Mouse (Mus musculus): ENCODE measurements around the gene Plcb4.
"Not testable (repeated sequence)": the region's sequence is repeated elsewhere in the genome, so short reads cannot be mapped to it uniquely, and the experiment has no call there.

Gene Plcb4

GRCm38 (mm10) chr2:135717232-135718134 is 58.7 kb downstream of the Plcb4 start:
- peak in 1 of 2 experiments; percentile 23 for DNase-seq (ENCODE audit: low spot score in 2 of 2)

DNA sequence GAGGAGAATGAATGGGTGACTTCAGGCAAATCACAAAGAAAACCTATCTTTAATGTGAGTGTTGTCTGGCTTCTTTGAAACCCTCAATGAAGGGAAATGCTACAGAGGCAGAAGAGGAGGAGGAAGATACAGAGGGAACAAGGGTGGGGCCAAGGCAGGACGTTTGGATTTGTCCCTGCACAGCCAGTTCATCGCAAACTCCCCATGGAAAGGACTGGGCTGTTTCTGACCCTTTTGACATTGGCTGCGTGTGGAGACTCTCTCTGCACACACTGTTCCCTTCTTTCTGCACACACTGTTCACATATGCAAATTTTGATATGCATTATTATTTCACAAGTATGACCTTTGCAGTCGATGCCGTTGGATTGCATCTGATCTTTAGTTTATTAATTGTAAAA is 63.3 kb downstream of the Plcb4 start:
- no peak for DNase-seq (ENCODE audit: low spot score in 2 of 2)

DNA sequence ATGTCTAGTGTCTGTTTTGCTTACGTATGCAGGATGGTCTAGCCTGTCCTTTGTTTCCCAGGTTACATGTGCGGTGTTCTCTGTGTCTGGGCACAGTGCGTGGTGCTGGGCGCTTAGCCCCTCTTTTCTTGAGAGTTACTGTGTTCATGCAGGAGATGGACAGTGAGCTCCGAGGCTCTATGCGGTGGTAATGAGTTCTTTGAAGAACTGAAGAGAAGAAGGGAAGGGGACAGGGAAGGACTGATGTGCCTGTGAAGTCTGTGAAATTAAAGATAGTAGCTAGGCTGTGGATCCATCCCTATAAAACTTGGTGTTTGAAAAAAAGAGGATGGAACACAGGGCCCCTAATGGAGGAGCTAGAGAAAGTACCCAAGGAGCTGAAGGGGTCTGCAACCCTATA is 64.6 kb downstream of the Plcb4 start:
- DNase-seq (ENCODE audit: low spot score in 2 of 2): no peak

DNA sequence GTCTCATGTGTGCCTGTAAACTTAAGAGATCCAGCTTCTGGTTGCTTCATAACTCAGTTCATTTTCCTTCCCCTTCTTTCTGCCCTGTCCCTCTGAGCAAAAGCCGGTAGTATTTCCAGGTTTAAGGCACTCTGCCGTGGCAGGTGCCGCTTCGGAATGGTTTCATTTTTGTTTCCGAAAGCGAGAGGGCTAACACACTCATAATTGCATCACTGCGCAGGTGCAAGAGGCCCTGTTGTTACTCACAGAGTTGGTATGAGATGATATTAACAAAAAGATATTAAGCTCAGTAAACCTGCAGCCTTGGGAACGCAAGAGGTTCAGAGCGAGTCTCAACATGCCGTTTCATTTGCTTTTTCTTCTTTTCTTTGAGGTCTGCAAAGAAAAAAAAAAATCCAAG is 65.7 kb downstream of the Plcb4 start:
- DNase-seq (ENCODE audit: low spot score in 2 of 2): no peak

GRCm38 (mm10) chr2:135725362-135725761 is 66.6 kb downstream of the Plcb4 start:
- DNase-seq (ENCODE audit: low spot score in 2 of 2): no peak

GRCm38 (mm10) chr2:135727088-135727487 is 68.3 kb downstream of the Plcb4 start:
- DNase-seq (ENCODE audit: low spot score in 2 of 2): no peak

- no peak for DNase-seq (ENCODE audit: low spot score in 2 of 2)
These were observed 69.1 kb downstream of the Plcb4 start for GRCm38 (mm10) chr2:135727925-135728324.

GRCm38 (mm10) chr2:135731591-135731990 is 72.8 kb downstream of the Plcb4 start:
- DNase-seq (ENCODE audit: low spot score in 2 of 2): no peak

DNA sequence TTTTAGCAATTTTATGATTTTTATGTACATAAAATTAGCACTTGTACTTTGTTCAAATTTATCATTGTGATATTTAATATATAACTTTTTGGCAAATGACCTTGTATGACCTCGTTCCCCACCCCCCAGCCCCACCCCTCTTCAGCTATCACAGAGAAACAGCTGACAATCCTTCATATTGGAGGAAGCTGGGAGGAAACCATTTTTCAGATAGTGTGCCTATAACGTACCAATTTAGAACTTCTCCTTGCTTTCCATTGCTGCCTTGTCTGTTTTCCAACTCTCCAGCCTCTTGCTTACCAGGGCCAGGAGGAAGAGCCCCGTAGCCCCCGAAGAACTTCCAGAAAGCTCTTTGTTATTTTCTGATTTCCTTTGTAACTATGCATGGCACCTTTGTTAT is 73.8 kb downstream of the Plcb4 start:
- no peak for DNase-seq (ENCODE audit: low spot score in 2 of 2)

DNA sequence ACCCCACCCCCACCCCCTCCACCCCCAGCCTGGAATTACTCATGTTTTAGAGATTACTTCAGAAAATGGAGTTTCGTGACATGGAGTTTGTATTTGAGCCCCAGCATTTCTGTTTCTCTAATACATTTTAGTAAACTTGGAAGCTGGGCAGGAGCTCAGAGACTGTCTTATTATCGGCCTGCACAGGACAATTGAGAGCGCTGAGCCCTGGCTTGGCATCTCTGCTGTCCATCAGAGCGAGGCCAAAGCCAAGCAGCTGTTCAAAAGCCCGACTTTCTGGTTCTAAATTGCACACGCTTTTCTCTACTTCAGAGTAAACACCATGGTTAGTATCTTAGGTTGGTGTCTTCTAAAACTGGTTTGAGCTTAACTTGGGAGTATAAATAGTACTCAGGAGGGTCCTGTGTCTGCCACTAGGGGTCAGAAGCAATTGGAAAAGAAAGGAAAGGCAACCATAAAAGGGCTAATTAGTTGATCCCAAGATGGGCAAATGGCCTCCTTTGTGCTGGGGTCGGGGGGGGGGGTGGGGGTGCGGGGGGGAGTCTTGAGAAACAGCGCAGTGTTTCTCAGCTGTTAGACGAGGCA is 75.2 kb downstream of the Plcb4 start:
- DNase-seq (ENCODE audit: low spot score in 2 of 2): no peak

- no peak for DNase-seq (ENCODE audit: low spot score in 2 of 2)
These were observed 78.7 kb downstream of the Plcb4 start for GRCm38 (mm10) chr2:135737506-135737905.

DNA sequence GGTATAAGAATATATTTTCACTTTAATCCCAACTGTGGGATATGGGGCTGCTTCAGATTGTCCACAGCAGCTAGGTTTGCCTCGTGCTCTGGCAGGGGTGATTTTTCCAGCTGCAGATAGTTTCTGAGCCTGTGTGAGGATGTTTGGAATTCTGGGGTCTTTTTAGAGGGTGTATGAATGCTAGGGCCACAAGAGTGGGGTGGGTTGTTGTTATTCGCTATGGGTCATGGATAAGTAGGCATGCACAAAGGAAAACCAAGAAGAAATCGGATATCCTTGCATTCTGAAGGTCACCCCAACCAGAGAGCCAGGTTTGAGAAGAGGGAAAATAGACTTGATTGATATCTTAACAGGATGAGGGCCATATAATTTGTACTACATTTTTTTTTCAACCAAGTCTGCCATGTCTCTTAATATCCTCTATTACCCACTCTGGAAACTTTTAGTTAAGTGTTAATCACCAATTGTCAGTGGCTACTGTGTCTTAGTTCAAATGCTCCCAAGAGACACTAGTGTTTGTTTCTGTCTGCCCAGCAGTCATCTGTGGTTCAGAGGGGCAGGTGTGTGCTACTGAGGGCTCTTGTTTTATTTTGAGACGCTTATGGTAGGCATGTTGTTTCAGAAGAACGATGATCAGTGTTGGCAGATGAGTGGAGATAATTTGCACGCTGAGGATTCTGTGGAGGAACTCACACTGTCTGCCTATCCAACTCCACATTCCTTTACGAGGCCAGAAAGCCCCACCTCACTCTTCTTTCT is 79.4 kb downstream of the Plcb4 start:
- DNase-seq (ENCODE audit: low spot score in 2 of 2): not testable (repeated sequence)

DNA sequence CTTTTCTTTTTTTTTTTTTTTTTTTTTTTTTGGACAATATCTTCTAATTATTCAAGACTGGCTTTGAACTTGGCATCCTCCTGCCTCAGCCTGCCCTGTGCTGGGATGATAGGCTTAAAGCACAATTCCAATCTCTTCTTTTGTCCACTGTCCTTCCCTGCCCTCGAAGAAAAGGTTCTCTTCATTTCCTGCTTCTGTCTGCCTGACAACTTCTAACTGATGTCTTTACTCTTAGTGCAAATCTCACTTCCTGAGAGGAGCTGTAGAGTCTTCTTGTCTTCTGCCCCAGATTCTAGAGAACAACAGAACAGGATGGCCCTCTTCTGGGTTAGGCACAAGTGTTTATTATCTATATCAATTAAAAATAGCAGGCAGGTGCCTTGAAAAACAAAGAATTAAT is 80.1 kb downstream of the Plcb4 start:
- no peak for DNase-seq (ENCODE audit: low spot score in 2 of 2)

DNA sequence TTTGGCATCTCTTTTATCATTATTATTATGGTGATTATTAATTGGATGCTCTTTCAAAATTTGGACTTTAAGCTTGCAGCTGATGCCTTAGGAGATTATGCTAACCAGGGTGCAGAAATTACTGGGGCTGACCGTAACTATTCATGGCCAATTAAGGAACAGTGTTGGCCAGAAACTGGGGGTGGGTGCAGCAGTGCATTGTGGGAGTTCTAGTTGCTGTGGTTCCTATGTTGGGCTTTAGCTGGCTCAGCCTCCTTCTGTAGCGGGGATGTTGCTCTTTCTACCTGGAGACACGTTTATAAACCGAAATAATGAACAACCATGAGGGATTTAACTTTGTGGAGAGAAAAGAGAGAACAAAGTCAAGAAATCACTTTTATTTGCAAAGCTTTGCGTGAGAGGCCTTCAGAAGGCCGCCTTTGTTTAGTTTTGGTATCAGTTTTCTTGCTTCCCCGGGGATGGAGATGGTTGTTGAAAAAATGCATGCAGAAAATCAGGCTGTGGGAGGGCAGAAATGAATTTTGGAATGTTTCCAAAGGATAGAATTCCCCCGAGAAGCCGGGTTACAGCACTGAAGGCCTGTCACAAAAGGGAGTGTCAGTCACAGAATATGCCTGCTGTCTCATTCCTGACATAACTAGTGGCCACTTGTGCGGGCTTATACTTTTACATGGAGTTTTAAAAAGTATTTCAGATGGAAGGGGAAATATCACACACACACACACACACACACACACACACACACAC is 84.3 kb downstream of the Plcb4 start:
- no peak for DNase-seq (ENCODE audit: low spot score in 2 of 2)

- DNase-seq (ENCODE audit: low spot score in 2 of 2): no peak
These were observed 85.9 kb downstream of the Plcb4 start for GRCm38 (mm10) chr2:135744711-135745110.

DNA sequence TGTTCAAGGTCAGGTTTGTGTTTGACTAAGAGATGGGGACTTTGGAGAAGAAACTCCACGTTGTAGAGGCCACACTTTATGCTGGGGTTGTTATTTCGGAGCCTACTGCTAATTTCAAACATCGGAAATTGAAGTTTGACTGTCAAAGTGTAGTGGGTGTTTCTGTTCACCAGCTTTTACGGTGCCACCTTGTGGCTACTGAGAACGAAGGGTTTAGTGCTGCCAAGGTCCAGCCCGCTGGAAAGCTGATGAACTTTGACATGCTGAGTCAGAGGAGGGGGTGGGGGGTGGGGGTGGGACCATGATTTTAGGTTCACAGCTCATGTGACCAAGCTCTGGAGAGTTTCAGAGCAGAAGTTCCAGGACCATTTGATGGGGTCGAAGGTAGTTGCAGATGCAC is 86.3 kb downstream of the Plcb4 start:
- no peak for DNase-seq (ENCODE audit: low spot score in 2 of 2)

DNA sequence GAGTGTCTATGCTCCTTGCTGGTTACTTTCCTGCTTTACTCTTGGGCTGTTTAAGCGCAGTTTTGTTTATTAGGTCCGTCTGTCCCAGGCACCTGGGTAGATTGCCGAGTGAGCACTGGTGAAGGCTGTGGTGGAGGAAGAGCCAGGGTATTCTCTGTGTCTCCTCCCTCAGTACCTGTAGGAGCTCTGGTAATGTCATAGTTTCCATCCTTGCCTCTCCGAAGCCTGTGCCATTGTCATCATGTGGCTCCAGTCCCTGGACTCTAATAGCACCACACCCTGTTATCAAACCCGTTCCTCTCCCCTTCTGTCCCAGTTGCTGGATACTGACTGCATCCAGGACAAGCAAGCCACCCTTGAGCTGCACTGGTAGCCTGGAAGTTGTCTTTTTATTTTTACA is 89.6 kb downstream of the Plcb4 start:
- no peak for DNase-seq (ENCODE audit: low spot score in 2 of 2)

DNA sequence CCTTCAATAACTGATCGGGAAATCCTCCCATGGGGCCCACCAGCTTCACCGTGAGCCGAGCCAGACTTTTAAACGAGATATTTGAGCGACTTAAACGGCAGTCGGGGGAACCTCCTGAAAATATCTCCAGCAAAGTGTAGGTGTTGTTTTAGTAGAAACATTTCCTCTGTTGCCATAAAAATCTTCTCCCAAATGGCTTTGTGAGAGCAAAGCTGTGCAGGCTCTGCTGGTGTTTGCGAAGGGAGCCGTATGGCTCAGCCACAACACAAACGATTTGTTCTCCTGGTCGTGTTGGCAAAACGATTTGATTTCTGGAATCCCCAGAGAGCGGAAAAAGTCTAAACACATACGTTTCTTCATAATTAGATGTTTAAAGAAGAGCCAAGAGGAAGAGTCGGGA is 90.8 kb downstream of the Plcb4 start:
- peak in 1 of 2 experiments; percentile 37 for DNase-seq (ENCODE audit: low spot score in 2 of 2)

DNA sequence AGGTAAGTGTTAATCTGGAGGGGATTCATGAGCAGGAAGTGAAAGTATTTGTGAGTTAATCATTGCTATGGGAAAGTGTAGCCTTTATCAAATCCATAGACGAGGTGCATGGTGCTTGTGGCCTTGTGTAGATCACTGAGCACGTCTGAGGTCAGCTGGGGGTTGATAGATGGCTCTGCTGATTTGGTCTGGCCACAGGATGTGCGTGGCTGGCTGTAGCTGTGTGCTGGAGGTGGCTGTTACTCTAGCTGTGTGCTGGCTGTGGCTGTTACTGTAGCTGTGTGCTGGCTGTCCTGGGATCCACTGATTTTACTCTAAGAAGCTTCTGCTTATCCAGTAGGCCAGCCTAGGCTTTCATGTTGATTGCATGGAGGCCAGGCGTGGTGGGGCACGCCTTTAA is 91.9 kb downstream of the Plcb4 start:
- no peak for DNase-seq (ENCODE audit: low spot score in 2 of 2)

- no peak for DNase-seq (ENCODE audit: low spot score in 2 of 2)
These were observed 97.0 kb downstream of the Plcb4 start for GRCm38 (mm10) chr2:135755792-135756191.

- no peak for DNase-seq (ENCODE audit: low spot score in 2 of 2)
These were observed 98.7 kb downstream of the Plcb4 start for GRCm38 (mm10) chr2:135757478-135757877.
